Mouse (Mus musculus): ENCODE results near the gene Cfap43. TPM values are rescaled to one million over a fixed set of nuclear protein-coding genes. Genes with fewer than 3 reads are reported as not detected.
"Not testable (repeated sequence)": the region's sequence is repeated elsewhere in the genome, so short reads cannot be mapped to it uniquely, and the experiment has no call there.

The Cfap43 gene
- polyA plus RNA-seq, 1 experiment from 2014 or later: 0.51 TPM

DNA sequence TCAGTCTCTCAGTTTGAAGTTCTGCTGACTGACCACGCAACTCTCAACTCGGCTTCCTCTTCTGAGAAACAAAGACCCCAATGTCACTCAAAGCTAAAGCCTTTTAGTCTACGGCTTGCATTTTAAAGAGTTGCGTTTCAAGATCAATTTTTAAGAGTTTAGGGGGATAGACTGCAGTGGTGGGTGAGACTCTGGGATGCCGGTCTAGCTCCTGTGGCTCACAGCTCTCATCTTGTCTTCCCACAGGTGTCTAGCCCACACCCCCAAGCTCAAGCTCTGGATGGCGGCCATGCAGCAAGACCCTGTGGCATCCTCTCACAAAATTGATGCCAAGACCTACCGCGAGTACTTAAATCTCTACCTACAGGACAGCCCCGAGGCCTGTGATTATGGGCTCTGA is 55.0 kb downstream of the Cfap43 start:
- H3K27ac ChIP-seq (replicated peaks): no peak overlapping the region
- no peaks in the 10 kb centered on the region for H3K9me3 ChIP-seq (replicated peaks)
- H3K4me1 ChIP-seq: peaks cover 8% of the 10 kb centered on the region
- WGBS: 98% methylated on average over 9 of the region's 9 CpGs
- no peak for ATAC-seq (ENCODE audit: low FRiP score)
- H3K4me2 ChIP-seq: no peak overlapping the region
- H3K27me3 ChIP-seq (replicated peaks): no peaks in the 10 kb centered on the region
- no peak overlapping the region for H3K9ac ChIP-seq (replicated peaks)
- H3K4me3 ChIP-seq (replicated peaks): no peak overlapping the region
- H3K36me3 ChIP-seq: peaks cover 26% of the 10 kb centered on the region; the same call in 1 of the 2 replicates

DNA sequence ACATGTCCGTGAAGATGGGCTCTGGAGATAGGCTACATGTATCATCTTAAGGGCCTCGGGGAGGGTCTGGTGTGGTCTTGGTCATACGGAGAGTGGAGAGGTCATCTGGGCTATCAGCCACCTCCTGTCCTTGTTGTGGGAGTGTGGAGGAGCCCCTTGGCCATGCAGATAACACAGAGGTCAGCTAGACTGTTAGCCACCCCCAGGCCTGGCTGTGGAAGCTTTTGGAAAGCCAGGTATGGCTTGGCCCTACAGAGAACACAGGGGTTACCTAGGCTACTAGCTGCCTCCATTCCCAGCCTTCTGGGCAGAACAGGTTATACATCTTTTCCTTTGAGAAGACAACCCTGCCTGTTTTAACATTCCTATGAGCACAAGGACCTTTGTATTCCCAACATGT is 56.5 kb downstream of the Cfap43 start:
- no peak overlapping the region for H3K4me2 ChIP-seq
- no peak overlapping the region for H3K27ac ChIP-seq (replicated peaks)
- no peak for ATAC-seq (ENCODE audit: low FRiP score)
- no peaks in the 10 kb centered on the region for H3K27me3 ChIP-seq (replicated peaks)
- H3K4me3 ChIP-seq (replicated peaks): no peak overlapping the region
- H3K4me1 ChIP-seq: peaks cover 8% of the 10 kb centered on the region
- 95% methylated on average over 3 of the region's 3 CpGs for WGBS
- H3K9me3 ChIP-seq (replicated peaks): no peaks in the 10 kb centered on the region
- H3K36me3 ChIP-seq: peaks cover 28% of the 10 kb centered on the region; the same call in 1 of the 2 replicates
- no peak overlapping the region for H3K9ac ChIP-seq (replicated peaks)

DNA sequence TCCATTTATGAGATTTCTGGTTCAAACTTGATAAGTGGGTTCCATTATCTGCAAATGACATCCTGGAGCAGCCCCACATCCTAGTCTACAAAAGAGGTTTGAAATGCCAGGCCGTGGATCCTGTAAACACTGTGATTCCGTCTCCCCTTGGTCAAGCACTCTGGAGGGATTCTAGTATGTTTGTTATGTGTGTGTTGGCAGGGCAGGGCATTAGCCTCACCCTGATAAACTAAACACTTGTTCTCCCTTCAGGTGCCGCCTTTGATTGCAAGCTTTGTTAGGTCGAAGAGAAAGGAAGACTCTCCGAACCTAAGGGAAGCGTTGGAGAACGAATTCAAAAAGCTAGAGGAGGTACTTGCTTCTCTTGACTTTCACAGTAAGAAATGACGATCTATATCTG is 59.9 kb downstream of the Cfap43 start:
- Histone ChIP-seq H3K4me2 (no peak overlapping the region), H3K9me3 (replicated peaks) (no peaks in the 10 kb centered on the region), H3K4me3 (replicated peaks) (no peak overlapping the region), H3K4me1 (peaks cover 17% of the 10 kb centered on the region), H3K27ac (replicated peaks) (no peak overlapping the region), H3K36me3 (peaks cover 25% of the 10 kb centered on the region; the same call in 1 of the 2 replicates), H3K9ac (replicated peaks) (no peak overlapping the region), H3K27me3 (replicated peaks) (no peaks in the 10 kb centered on the region)
- ATAC-seq (ENCODE audit: low FRiP score): no peak
- WGBS: 96% methylated on average over 8 of the region's 8 CpGs

DNA sequence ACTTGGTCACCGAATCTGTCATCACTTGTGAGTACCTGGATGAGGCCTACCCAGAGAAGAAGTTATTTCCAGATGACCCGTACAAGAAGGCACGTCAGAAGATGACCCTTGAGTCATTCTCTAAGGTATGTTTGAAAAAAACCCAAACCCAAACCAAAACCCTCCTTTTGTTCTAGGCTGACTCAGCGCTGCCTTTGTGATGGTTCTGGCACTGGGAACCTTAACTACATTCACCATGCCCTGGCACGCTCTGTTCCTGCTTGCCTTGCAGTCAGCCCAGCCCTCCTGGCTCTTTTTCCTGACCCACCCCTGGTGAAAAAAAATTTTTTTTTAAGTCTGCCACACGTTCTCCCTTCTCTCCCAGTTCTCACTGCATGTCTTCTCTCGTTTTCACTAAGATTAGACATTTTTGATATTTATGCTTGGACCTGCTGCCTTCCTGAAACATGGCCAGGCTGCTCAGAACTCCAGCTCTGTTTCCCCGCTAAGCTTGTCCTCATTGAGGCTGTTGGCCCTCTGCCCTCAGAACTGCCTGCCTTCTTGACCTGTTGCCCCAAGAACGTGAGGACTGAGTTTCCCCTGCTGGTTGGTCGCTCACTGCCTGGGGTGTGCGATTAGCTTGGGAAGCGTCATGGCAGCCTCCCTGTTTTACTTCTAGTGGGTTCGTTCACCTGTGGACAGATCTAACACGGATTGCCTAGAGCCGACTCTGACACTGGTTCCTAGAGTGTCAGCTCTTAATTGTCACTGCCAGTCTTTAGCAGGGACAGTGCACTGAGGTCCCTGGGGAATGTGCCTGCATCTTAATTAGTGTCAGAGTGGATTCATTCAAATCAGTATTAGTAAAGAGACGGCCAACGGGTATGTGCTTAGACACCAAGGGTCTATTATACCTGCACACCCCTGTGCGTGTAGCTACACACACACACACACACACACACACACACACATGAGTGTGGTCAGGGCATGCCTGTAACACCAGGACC is 60.8 kb downstream of the Cfap43 start:
- H3K4me3 ChIP-seq (replicated peaks): no peak overlapping the region
- H3K9ac ChIP-seq (replicated peaks): no peak overlapping the region
- peaks cover 23% of the 10 kb centered on the region for H3K4me1 ChIP-seq
- peaks cover 20% of the 10 kb centered on the region; the same call in 1 of the 2 replicates for H3K36me3 ChIP-seq
- ATAC-seq (ENCODE audit: low FRiP score): no peak
- H3K27ac ChIP-seq (replicated peaks): no peak overlapping the region
- H3K27me3 ChIP-seq (replicated peaks): no peaks in the 10 kb centered on the region
- H3K9me3 ChIP-seq (replicated peaks): no peaks in the 10 kb centered on the region
- 81% methylated on average over 18 of the region's 18 CpGs for whole genome bisulfite sequencing
- H3K4me2 ChIP-seq: no peak overlapping the region

DNA sequence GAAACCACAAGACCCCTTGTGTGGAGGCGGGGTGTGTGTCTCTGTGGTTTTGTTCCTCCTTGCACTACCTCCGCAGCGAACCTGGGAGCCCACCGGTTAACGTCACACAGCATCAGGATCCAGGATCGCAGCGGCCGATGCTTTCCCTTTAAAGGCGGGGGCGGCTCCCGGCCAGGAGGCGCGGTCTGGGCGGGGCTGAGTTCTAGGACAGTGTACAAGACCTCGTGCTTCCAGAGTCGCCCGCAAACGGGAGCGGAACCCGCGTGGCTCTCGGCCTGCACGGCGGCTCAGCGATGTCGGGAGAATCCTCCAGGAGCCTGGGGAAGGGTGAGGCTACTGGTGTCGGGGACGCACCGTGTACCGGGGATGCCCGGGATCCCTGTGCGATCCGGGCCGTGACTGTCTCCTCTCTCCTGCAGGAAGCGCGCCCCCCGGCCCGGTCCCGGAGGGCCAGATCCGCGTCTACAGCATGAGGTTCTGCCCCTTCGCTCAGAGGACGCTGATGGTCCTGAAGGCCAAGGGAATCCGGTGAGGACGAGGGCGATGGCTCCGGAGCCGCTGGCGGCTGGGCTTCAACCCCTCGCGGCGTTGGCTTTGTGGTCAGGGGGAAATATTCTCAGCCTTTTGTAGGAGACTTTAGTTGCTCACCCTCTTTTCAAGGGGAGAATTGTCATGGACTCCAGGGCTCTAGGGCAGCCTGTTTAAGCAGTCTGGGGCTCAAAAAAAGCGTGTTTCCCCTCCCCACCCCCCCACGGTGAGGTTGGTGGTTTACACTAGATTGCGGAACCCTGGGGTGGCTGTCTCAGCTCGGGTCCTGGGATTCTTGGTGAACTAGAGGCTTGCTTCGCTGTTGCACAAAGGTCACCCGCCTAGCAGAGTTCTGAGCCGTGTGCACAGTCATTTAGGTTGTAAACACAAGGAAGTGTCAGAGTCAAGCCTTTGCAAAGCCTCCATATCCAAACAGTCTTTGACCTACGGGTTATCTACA is 64.0 kb downstream of the Cfap43 start, which contains the start of gene Gsto1:
Gene Gsto1, plus strand, starts transcription at position 175 of the 988 bp plus-strand sequence.
- peak; percentile 98 for ATAC-seq (ENCODE audit: low FRiP score)

DNA sequence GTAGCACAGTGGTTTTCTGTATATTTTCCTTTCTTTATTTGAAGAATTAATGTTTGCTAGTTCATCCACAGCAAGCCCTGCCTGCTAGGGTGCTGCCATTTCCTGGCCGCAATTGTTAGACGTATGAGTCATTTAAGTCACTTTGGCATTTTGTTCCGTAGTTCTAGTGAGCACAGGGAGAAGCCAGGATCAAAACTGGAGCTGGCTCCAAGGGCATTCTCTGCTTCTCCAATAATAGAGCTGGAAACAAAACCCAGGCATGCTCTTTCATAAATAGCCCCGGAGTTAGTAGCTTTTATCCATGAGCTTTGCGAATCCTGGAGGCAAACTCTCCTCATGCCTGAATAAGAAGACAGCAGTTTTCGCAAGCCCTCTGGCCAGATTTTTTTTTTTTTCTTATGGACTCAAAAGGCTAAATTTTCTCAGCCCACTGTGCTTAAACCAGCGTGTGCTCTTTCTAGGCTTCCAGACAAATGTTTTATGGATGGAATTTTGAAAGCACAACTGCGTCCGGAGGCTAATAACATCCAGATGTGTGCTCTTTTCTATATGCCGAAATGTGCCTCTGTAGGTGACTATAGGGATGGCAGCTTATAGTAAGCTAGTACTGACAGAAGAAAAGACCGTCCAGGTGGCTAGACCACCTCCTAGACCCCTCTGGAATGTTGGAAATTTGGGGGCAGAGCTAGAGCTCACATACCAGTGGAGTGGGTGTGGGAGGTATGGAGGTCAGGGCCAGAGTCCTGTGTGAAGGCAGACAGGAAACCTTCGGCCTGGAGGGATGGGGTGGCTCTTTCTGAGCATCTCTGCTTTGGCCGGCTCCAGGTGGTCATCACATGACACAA is 64.9 kb downstream of the Cfap43 start:
- WGBS: 18% methylated on average over 13 of the region's 13 CpGs
- Histone ChIP-seq H3K4me3 (replicated peaks) (peak overlapping the region; percentile 70), H3K9me3 (replicated peaks) (no peaks in the 10 kb centered on the region), H3K36me3 (0 out of 2 replicates have a peak, but pooled peaks cover 2% of the 10 kb centered on the region), H3K27me3 (replicated peaks) (no peaks in the 10 kb centered on the region), H3K4me1 (peaks cover 23% of the 10 kb centered on the region), H3K4me2 (peak overlapping the region; percentile 81), H3K9ac (replicated peaks) (peak overlapping the region; percentile 63), H3K27ac (replicated peaks) (peak overlapping the region; percentile 63)
- peak; percentile 76 for ATAC-seq (ENCODE audit: low FRiP score)

More for the DNA sequence above, 64.0 kb downstream of the Cfap43 start, which contains the start of gene Gsto1:
- Histone ChIP-seq H3K9ac (replicated peaks) (peak within 1 kb of the TSS; percentile 63), H3K4me1 (peaks cover 23% of the 10 kb centered on the region), H3K27me3 (replicated peaks) (no peaks in the 10 kb centered on the region), H3K36me3 (peaks cover 8% of the 10 kb centered on the region; the same call in 1 of the 2 replicates), H3K4me3 (replicated peaks) (peak within 1 kb of the TSS; percentile 70), H3K4me2 (peak within 1 kb of the TSS; percentile 81), H3K9me3 (replicated peaks) (no peaks in the 10 kb centered on the region), H3K27ac (replicated peaks) (peak within 1 kb of the TSS; percentile 63)
- WGBS: under 1% methylated on average over 58 of the region's 60 CpGs

DNA sequence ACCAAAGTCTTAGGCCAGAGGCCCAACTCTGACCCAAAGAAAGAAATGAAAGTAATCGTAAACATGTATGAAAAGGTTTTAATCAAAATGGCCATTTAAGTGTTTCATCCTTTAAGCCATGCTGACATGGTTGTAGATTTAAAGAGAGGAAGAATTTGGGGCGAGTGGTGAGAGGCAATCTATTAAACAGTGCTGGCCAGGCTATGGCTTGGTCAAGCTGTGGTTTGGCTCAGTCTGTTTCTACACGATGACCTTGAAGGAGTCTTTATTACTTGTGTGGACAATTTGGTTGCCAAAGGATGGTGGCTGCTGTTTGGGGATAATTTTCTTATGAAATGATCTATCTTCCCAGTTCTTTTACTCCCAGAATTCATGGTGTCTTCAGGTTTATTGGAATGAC is 66.0 kb downstream of the Cfap43 start:
- WGBS: 92% methylated on average over 3 of the region's 3 CpGs

DNA sequence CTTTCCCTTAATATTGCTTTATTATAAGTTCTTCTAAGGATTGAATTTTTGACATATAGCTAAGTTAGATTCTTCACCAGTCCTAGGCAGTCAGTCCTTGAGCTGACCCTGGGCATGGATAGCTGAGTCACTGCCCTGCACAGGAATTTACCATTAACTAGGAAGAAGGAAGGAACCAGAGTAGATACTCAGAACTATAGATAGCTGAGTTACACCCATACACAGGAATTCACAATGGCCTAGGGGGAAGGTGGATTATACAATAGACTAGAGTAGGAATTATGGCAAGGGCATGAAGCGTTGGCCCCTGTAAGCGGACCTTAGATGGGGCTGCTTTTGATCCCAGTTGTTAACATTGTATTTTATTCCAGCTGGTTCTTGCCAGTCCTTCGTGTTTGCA is 67.0 kb downstream of the Cfap43 start:
- not testable (repeated sequence) for H3K4me3 ChIP-seq (replicated peaks); H3K9ac ChIP-seq (replicated peaks); H3K9me3 ChIP-seq (replicated peaks); ATAC-seq (ENCODE audit: low FRiP score); H3K36me3 ChIP-seq; H3K4me2 ChIP-seq; H3K27me3 ChIP-seq (replicated peaks); H3K27ac ChIP-seq (replicated peaks)
- H3K4me1 ChIP-seq: peaks cover 23% of the 10 kb centered on the region
- WGBS: 86% methylated on average over 3 of the region's 3 CpGs

More for the DNA sequence above, 66.0 kb downstream of the Cfap43 start:
- Histone ChIP-seq H3K4me3 (replicated peaks) (no peak overlapping the region), H3K27me3 (replicated peaks) (no peaks in the 10 kb centered on the region), H3K36me3 (no peaks in the 10 kb centered on the region), H3K27ac (replicated peaks) (no peak overlapping the region), H3K9ac (replicated peaks) (no peak overlapping the region), H3K4me1 (peaks cover 23% of the 10 kb centered on the region), H3K4me2 (no peak overlapping the region), H3K9me3 (replicated peaks) (no peaks in the 10 kb centered on the region)
- ATAC-seq (ENCODE audit: low FRiP score): no peak

DNA sequence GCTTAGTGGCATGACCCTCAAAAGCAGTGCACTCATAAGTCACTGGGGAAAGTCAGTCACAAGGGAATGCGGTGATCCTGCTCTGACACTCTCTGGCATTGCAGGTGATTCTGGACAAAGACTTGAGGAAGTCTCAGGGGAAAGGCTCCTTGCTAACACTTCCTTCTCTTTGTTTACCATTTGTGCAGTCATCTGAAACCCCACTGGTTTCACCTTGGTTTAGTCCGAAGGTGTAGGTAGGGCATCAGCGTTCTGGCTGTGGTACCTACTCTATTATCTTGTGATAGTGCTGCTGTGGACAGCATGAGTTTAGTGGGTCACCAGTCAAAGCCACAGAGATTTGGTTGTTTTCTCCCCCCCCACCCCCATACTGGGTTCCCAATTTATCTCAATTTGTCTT is 69.4 kb downstream of the Cfap43 start:
- Histone ChIP-seq H3K27me3 (replicated peaks) (no peaks in the 10 kb centered on the region), H3K36me3 (no peaks in the 10 kb centered on the region), H3K9ac (replicated peaks) (no peak overlapping the region), H3K4me1 (peaks cover 11% of the 10 kb centered on the region), H3K27ac (replicated peaks) (no peak overlapping the region), H3K4me3 (replicated peaks) (no peak overlapping the region), H3K9me3 (replicated peaks) (no peaks in the 10 kb centered on the region), H3K4me2 (no peak overlapping the region)
- no peak for ATAC-seq (ENCODE audit: low FRiP score)
- WGBS: 67% methylated on average over 3 of the region's 3 CpGs

DNA sequence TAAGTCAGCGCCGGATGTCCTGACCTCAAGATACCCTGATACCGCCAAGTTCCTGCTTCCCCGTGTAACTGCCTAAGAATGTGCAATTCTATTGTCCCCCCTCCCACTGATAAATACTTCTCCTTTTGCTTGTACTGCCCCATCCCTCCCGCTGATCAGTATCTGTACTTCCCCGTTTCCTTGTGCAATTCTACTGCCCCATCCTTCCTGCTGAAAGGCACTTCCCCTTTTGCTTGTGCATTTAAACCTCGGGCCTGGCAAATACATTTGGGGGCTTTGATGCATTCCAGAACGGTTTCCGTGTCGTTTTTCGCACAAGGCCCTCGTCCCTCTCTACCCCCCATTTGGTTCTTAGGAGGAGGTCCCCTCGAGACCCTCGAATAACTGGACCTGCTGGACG is 77.9 kb downstream of the Cfap43 start:
- not testable (repeated sequence) for H3K36me3 ChIP-seq; H3K9ac ChIP-seq (replicated peaks); H3K27ac ChIP-seq (replicated peaks); H3K4me1 ChIP-seq; H3K9me3 ChIP-seq (replicated peaks); H3K27me3 ChIP-seq (replicated peaks); H3K4me3 ChIP-seq (replicated peaks); H3K4me2 ChIP-seq; ATAC-seq (ENCODE audit: low FRiP score)
- whole genome bisulfite sequencing: 86% methylated on average over 15 of the region's 15 CpGs
